Mouse (Mus musculus) gonadal fat pad, adult 2 months (tissue): ENCODE measurements around the gene Fgf18. TPM values are rescaled to one million over a fixed set of nuclear protein-coding genes. Genes with fewer than 3 reads are reported as not detected.

Source experiments
- DNase-seq: peaks from one replicate; pipeline ENCODE4 v3.0.0-alpha.2; 2012; ENCODE audit warnings: low read depth
- polyA plus RNA-seq: library from polyadenylated mRNA; depleted of rRNA; stranded (reverse); fragments of >200 nt; gene quantifications from 2 replicates; pipeline ENCODE4 v1.2.3, GENCODE M21; 2012

The Fgf18 gene
- polyA plus RNA-seq, 1 experiment: 1.4 TPM

- no peak for DNase-seq
These were observed 31.4 kb downstream of the Fgf18 start for GRCm38 (mm10) chr11:33115796-33116195.

GRCm38 (mm10) chr11:33112407-33112806, 34.8 kb downstream of the Fgf18 start:
- DNase-seq: no peak

DNA sequence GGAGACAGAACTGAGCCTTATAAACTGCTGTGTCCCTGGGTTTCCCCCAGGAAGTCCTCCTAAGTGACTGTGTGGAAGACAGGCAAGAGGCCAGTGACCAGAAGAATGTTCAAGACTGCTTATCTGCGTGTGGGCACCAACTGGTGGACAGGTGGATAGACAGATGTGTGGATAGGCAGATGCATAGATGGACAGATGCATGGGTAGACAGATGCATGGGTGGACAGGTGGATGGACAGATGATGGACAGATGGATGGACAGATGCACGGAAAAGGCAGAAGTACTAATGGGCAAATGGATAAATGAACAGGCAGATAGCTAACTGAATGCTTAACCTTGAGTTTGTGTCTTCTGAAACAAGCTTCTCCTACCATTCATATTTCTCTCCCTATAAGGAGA, 37.1 kb downstream of the Fgf18 start:
- DNase-seq: no peak

GRCm38 (mm10) chr11:33107540-33107939, 39.7 kb downstream of the Fgf18 start:
- DNase-seq: no peak

- DNase-seq: no peak
These were observed 42.3 kb downstream of the Fgf18 start for GRCm38 (mm10) chr11:33104911-33105316.

- no peak for DNase-seq
These were observed 43.8 kb downstream of the Fgf18 start for GRCm38 (mm10) chr11:33103291-33103943.

DNA sequence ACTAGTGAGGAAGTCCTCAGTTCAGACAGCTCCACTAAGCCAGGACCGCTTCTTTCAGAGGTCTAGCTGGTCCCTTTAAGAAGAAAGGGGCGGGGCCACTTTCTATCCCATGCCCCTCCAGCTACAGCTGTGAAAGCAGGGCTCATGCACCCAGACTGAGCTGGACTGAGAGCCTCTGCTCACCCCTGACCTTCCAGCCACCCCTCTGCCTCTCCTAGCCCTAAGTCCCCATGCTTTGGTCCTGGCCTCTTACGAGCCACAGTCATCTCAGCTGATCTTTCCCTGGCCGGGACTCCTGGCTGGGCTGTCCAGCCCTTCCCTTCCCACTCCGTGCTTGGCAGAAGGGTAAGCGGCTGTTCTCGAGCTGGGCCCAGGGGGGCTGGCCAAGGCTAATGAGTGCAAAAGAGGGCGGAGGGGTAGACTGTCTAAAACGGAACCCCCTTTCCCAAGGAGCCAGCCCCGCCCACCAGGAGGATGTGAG, 47.1 kb downstream of the Fgf18 start:
- DNase-seq: no peak

- DNase-seq: no peak
These were observed 47.8 kb downstream of the Fgf18 start for GRCm38 (mm10) chr11:33099425-33099824.

DNA sequence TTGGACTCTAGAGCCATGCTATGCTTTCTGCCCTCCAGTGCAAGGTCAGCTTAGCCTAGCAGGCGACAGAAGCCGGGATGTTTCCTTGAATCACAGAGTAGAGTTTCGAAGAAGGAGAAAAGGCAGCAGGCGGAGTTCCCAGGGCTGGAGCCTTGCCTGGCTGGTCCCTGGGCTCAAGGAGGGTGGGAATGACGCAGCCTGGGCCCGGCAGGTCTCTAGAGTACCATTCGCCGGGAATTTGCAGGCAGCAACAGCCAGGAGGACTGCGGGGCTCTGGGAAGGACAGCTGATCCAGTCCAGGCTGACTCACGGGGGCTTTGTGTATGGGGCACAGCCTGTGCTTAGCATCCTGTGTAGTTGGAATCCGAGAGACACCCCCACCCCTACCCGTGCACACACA, 48.8 kb downstream of the Fgf18 start:
- DNase-seq: no peak

DNA sequence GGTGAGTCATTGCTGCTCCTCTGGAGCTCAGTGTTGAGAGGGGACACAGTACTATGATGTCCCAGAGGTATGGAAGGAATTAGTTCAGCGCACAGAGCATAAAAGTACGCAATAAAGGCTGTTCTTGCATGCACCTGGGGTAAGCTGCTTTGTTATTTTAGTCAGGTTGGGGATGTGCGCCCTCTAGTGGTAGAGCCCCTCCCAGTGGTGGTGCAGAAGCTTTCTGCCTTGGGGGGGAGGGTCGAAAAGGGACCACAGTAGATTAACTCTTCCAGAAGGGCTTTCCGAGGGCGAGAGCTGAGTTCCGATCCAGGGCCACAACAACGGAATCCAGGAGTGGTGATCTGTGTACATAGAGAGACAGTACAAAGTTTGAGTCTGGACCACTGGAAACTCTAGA, 49.3 kb downstream of the Fgf18 start:
- DNase-seq: no peak

DNA sequence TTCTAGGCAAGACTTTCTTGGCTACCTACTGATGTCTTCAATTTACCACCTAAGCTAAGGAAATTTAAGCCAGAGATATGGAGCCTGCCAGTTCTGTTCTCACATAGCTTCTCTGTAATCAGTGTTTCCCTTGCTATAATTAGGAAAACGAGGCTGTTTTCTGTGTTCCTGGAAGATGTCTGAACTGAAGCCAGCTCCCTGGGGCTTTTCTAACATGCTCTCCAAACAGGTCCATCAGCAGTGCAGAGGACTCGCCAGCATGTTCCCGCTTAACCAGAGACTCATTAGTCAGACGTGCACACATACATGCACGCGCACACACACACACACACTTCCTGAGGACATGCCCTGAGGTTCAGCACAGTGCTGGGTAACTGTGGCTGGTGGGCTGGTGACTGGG, 57.3 kb downstream of the Fgf18 start:
- DNase-seq: no peak

- no peak for DNase-seq
These were observed 59.0 kb downstream of the Fgf18 start for GRCm38 (mm10) chr11:33088181-33088580.

DNA sequence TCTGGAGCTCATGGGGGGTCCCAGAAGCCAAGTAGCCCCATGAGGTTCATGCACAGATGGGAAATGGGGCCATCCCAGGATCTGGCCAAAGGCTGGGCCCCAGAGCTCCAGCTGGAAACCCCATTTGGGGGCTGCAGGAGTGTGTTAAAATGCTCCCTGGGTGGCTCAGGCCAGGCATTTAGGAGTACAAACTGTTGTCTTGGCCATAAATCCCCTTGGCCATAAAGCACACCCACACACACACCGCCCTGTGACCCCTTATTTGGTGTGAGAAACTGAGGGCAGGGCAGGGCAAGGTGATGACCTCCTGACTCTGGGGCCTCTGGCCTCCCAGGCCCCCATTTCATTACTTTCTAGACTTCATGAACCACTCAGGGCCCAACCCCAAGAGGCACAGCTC, 61.2 kb downstream of the Fgf18 start:
- DNase-seq: no peak

DNA sequence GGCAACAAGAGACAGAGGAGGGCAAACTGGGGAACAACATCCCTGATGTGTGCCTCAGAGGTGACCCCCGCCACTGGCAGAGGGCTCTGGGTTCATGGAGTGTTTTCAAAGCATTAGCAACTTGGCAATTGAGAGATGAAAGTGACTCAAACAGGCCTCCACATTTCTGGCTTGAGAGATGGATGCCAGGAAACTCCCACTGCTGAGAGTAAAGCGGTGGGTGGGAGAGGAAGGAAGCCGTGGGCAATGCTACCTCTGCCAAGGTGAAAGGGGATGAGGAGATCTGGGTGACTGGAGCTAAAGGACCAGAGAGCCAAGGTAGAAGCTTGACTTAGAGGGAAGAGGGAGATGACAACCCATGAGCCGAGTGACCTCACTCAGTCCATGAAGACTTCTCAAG, 61.7 kb downstream of the Fgf18 start:
- DNase-seq: no peak

DNA sequence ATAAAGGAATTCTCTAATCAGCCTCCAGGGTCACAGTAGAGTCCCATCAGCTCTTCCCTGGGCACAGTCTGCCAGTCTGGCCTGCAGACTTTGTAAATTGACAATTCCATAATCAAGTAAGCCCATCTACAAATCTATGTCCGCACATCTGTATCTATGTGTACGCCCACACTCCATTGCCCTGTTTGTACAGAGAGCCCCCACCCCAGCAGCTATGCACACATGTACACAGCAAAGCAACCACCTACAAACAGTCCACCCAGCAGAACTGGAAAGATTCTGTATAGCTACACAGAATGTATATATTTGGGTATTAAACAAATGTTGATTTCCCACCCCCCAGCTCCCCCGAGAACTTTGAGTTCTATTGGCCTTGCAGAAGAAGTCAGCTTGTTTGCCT, 62.1 kb downstream of the Fgf18 start:
- no peak for DNase-seq

- DNase-seq: no peak
These were observed 63.2 kb downstream of the Fgf18 start for GRCm38 (mm10) chr11:33084041-33084440.

DNA sequence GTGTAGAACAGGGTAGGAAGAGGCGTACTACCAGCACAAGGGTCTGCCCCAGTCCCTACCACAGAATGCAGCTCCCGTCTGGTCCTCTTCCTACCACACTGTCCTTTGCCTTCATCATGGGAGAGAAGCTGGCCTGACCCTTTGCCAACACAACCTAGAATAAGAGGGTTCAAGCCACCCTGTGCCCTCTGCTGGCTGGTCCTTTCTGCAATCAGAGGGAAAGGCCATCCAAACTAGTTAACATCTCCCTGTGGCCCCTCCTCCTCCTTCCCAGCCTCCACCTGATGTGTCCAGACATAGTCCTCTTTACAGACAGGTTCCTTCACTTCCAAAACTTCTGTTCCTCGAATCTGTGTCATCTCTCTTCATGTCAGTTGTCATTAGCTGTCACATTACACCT, 66.0 kb downstream of the Fgf18 start:
- no peak for DNase-seq

- no peak for DNase-seq
These were observed 67.0 kb downstream of the Fgf18 start for GRCm38 (mm10) chr11:33080046-33080808.

- no peak for DNase-seq
These were observed 67.8 kb downstream of the Fgf18 start for GRCm38 (mm10) chr11:33079424-33079823.

DNA sequence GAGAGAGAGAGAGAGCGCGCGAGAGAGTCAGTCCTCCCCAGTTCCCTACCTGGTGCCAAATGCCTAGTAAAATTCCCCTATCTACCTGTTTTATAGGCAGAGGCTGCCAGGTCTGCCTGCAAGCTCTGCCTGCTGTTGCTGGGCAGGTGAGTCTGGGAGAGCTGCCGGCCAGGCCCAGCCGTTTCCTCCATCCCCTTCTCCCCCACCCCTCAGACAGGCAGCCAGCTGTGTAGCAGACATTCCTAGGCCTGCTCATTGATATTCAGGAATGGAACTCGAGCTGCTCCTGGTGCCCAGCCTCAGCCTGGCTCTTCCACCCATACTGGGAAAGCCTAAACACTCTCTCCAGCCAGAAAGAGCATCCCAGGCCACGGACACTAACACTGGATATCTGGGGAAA, 69.2 kb downstream of the Fgf18 start:
- DNase-seq: no peak

DNA sequence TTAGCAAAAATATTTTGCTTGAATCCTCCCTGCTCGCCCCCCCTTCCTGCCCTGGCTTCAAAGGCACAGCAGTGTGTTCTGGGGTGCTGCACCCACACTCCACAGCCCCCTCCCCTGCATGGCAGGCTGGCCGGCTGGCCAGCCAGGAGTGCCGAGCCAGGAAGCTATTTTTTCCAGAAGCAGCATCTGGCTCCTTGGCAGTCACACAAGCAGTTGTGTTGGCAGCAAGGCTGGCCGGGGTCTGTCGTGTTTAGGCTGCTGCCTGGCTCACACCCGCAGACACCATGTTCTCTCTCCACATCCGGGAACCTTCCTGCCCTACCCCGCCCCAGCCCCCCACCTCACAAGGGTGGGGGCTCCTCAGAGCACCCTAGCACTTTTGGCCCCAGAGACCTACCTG, 71.9 kb downstream of the Fgf18 start:
- no peak for DNase-seq

DNA sequence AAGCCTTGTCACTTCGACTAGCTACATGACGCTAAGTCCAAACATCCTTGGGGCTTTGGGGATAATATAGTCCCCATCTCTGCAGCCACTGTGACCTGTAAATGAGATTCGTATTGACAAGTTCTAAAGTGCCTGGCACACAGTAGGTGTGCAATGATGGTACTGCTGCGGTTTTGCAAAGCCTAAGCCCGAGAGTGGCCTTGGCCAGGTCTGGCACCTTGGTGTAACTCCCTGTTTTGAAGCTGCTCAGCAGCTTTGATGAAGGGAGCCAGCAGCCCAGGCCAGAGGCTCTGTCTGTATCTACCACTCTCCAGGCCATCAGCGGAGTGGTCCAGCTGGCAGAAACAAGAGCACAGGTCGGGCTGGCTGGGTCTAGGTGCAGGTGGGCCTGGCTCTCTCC, 72.7 kb downstream of the Fgf18 start:
- DNase-seq: no peak

GRCm38 (mm10) chr11:33071358-33071922, 75.8 kb downstream of the Fgf18 start:
- no peak for DNase-seq
